Mouse (Mus musculus) G1E (cell line): ENCODE measurements around the gene Cyp2a12.
"Not testable (repeated sequence)": the region's sequence is repeated elsewhere in the genome, so short reads cannot be mapped to it uniquely, and the experiment has no call there.

ENCODE experiments used
- CTCF ChIP-seq: IDR thresholded peaks from 2 replicates; pipeline ENCODE4 v1.5.1; 2012; ENCODE audit warnings: low read depth, low read length, inconsistent platforms, mixed read lengths
- GATA1 ChIP-seq: IDR thresholded peaks from 2 replicates; pipeline ENCODE4 v1.6.1; 2012; ENCODE audit warnings: borderline replicate concordance, low read length, inconsistent platforms, mixed read lengths
- POLR2AphosphoS5 ChIP-seq: IDR thresholded peaks from 2 replicates; pipeline ENCODE4 v1.6.1; 2012; ENCODE audit warnings: low read depth, low read length, inconsistent platforms; ENCODE audit not compliant: insufficient replicate concordance
- TAL1 ChIP-seq: conservative IDR thresholded peaks from 2 replicates; pipeline ENCODE4 v1.6.1; 2012; ENCODE audit warnings: low read depth, low read length, inconsistent platforms, mixed read lengths

DNA sequence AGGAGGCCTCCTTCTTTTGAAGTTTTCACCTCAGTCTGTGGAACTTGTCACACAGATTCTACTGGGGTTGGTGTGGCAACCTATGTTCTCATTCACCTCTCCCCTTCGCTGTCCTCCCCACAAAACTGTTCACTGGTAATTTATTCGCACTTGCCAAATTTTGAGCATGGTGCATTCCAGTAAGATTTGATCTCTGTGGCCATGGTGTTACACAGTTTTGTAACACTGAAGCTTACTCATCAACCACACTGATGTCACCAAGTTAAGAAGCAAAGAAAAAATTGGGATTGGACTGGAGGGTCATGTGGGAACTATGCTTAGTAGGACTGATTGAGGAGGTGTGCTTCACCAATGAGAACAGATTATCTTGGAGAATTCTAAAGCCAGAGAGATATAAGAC is 30.5 kb downstream of the Cyp2a12 start:
- TF ChIP-seq POLR2AphosphoS5, CTCF, GATA1, TAL1: not testable (repeated sequence)
